Mouse (Mus musculus): ENCODE measurements around the gene Cdc42ep3. TPM values are rescaled to one million over a fixed set of nuclear protein-coding genes. Genes with fewer than 3 reads are reported as not detected.

The Cdc42ep3 gene
- polyA plus RNA-seq, 1 experiment from 2014 or later: 55.8 TPM

- Histone ChIP-seq H3K36me3 (ENCODE audit: control insufficient read depth, insufficient read depth) (no peaks in the 10 kb centered on the region), H3K27me3 (ENCODE audit: control insufficient read depth, insufficient read depth, low read depth, low read length) (no peaks in the 10 kb centered on the region), H3K4me1 (ENCODE audit: control insufficient read depth, low read depth, low read length) (no peaks in the 10 kb centered on the region), H3K27ac (ENCODE audit: low read length) (no peak overlapping the region), H3K9ac (ENCODE audit: low read depth, low read length) (no peak overlapping the region), H3K4me3 (ENCODE audit: low read depth, low read length) (no peak overlapping the region), H3K9me3 (replicated peaks; ENCODE audit: control insufficient read depth, low read length) (no peaks in the 10 kb centered on the region), H3K4me2 (ENCODE audit: low read depth, low read length) (no peak overlapping the region)
- no peak for ATAC-seq (ENCODE audit: low read depth)
- 62% methylated on average over 6 of the region's 6 CpGs for WGBS (ENCODE audit: insufficient replicate concordance)
Measured at GRCm38 (mm10) chr17:79285030-79285601, 69.8 kb downstream of the Cdc42ep3 start.

All from liver, embryonic 16.5 days (tissue).